Mouse (Mus musculus) midbrain, embryonic 15.5 days (tissue): Measurements from ENCODE around the gene Col23a1. TPM values are rescaled to one million over a fixed set of nuclear protein-coding genes. Genes with fewer than 3 reads are reported as not detected.

ENCODE experiments used
- ATAC-seq: fragments of 200-750 bp; cut with Nextera tagmentation; replicated peaks from 2 replicates; pipeline ENCODE4 v1.8.0; 2017; ENCODE audit warnings: moderate TSS enrichment
- H3K27ac ChIP-seq: fragments of 300-500 bp; sonication (generic); 2 replicates; pipeline ENCODE4 v1.5.1; 2015; ENCODE audit warnings: mild to moderate bottlenecking, inconsistent platforms
- H3K27me3 ChIP-seq: fragments of 300-500 bp; sonication (generic); replicated peaks from 2 replicates; pipeline ENCODE4 v1.6.1; 2015; ENCODE audit warnings: inconsistent platforms
- H3K36me3 ChIP-seq: fragments of 300-500 bp; sonication (generic); replicated peaks from 2 replicates; pipeline ENCODE4 v1.6.1; 2015; ENCODE audit warnings: inconsistent platforms
- H3K4me1 ChIP-seq: fragments of 300-500 bp; sonication (generic); 2 replicates; pipeline ENCODE4 v1.6.1; 2015; ENCODE audit warnings: inconsistent platforms
- H3K4me2 ChIP-seq: fragments of 300-500 bp; sonication (generic); 2 replicates; pipeline ENCODE4 v1.6.1; 2015; ENCODE audit warnings: inconsistent platforms, mild to moderate bottlenecking, moderate library complexity
- H3K4me3 ChIP-seq: fragments of 300-500 bp; sonication (generic); 2 replicates; pipeline ENCODE4 v1.5.1; 2015; ENCODE audit warnings: mild to moderate bottlenecking, inconsistent platforms
- H3K9ac ChIP-seq: fragments of 300-500 bp; sonication (generic); 2 replicates; pipeline ENCODE4 v1.6.1; 2015; ENCODE audit warnings: mild to moderate bottlenecking, inconsistent platforms
- H3K9me3 ChIP-seq: fragments of 300-500 bp; sonication (generic); 2 replicates; pipeline ENCODE4 v1.6.1; 2016; ENCODE audit warnings: inconsistent platforms
- WGBS: fragments of 180-500 bp; shearing (Covaris S2); methylation state at CpG from one replicate; pipeline ENCODE4 v1.1.7; 2015; ENCODE audit warnings: mixed read lengths; 5-methylcytosine and 5-hydroxymethylcytosine counted together
- polyA plus RNA-seq: library from polyadenylated mRNA; unstranded; fragments of >200 nt; fragmentation: Nextera tagmentation; extraction: Ambion mirVana; gene quantifications from 2 replicates; pipeline ENCODE4 v1.2.1, GENCODE M21; 2015

The Col23a1 gene
- polyA plus RNA-seq, 1 experiment from 2014 or later, result 6.1 TPM

DNA sequence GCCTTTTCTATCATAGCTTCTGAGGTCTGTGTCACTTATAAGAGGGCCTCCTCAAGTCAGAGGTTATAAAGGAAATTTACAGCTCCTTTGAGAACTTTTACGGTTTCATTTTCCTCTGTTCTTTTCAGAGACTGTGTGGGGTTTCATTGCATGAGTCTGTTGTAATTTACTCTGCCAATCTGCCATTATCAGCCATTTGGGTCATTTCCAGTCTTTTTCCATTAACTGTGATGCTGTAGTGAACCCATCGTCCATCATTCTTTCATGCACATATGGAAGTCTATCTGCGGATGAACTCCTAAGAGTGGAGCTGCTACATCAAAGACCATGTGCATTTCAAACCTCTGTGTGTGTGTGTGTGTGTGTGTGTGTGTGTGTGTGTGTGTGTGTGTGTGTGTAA, 192.5 kb downstream of the Col23a1 start:
- Histone ChIP-seq H3K9ac (no peak overlapping the region), H3K27ac (no peak overlapping the region), H3K4me3 (no peak overlapping the region), H3K36me3 (no peaks in the 10 kb centered on the region), H3K4me2 (no peak overlapping the region), H3K27me3 (no peaks in the 10 kb centered on the region), H3K4me1 (no peaks in the 10 kb centered on the region), H3K9me3 (no peaks in the 10 kb centered on the region)
- no peak for ATAC-seq
- 86% methylated on average over 3 of the region's 3 CpGs for WGBS

- no peak overlapping the region for H3K4me3 ChIP-seq
- no peak overlapping the region for H3K4me2 ChIP-seq
- H3K9me3 ChIP-seq, result no peaks in the 10 kb centered on the region
- H3K9ac ChIP-seq, result no peak overlapping the region
- 84% methylated on average over 8 of the region's 8 CpGs for WGBS
- no peak for ATAC-seq
- H3K27me3 ChIP-seq, result no peaks in the 10 kb centered on the region
- no peaks in the 10 kb centered on the region for H3K4me1 ChIP-seq
- H3K27ac ChIP-seq, result no peak overlapping the region
- H3K36me3 ChIP-seq, result no peaks in the 10 kb centered on the region
Measured at GRCm38 (mm10) chr11:51485051-51485521, 195.4 kb downstream of the Col23a1 start.

DNA sequence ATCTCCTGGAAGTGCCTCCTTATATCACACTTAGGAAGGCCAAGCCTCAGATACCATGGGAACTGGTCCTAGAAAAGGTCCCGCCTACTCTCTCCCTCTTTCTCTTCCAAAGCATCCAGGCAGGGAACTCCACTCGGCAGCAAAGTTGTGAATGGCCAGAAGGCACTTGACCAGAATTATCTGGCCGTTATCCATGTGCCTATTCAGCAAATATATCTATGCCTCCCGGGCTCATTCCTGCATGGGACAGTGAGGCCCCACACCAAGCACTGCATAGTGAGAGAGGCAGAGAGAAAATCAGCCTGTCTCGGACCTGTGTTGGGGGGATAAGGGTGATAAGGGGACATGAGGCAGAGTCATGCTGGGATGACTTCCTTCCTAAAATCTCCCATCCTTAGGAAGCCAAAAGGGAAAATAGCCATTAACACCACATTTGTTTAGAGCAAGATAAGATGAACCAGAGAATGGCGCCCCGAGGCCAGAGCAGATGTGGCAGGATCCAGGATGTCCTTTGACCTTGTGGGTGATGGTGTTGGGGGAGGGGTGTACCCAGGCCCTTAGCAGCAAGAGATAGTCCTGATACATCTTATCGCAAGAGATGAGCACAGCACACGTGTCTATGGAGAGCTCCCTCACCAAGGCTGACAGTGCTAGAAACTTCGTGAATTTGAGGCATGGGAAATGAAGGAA, 196.2 kb downstream of the Col23a1 start:
- no peak for ATAC-seq
- Histone ChIP-seq H3K4me2 (no peak overlapping the region), H3K36me3 (no peaks in the 10 kb centered on the region), H3K9me3 (no peaks in the 10 kb centered on the region), H3K9ac (no peak overlapping the region), H3K27ac (no peak overlapping the region), H3K4me1 (no peaks in the 10 kb centered on the region), H3K4me3 (no peak overlapping the region), H3K27me3 (no peaks in the 10 kb centered on the region)
- 71% methylated on average over 10 of the region's 10 CpGs for WGBS

DNA sequence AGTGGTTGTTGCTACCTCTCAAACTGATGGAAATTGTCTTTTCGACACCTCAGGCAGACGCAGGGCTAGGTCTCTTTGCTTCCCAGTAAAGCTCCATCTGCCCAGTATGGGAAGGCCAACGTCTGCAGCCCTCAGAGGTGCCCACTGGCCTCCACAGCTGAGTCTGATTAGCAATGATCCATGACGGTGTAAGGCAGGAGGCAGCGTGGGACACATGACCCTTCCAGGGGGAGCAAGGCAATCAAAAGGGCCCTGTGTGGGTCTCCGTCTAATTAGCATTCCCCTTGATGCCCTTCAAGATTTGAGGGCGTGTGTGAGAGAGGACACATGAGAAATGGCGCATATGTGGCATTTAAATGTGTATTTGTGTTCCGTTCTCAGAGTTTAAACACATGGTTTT, 199.1 kb downstream of the Col23a1 start:
- Histone ChIP-seq H3K9me3 (no peaks in the 10 kb centered on the region), H3K4me3 (no peak overlapping the region), H3K36me3 (no peaks in the 10 kb centered on the region), H3K4me2 (no peak overlapping the region), H3K4me1 (no peaks in the 10 kb centered on the region), H3K9ac (no peak overlapping the region), H3K27ac (no peak overlapping the region), H3K27me3 (no peaks in the 10 kb centered on the region)
- WGBS, result 52% methylated on average over 9 of the region's 9 CpGs
- ATAC-seq, result no peak

- no peaks in the 10 kb centered on the region for H3K27me3 ChIP-seq
- WGBS, result 85% methylated on average over 4 of the region's 4 CpGs
- no peak overlapping the region for H3K9ac ChIP-seq
- no peak for ATAC-seq
- H3K4me3 ChIP-seq, result no peak overlapping the region
- no peak overlapping the region for H3K4me2 ChIP-seq
- H3K9me3 ChIP-seq, result no peaks in the 10 kb centered on the region
- H3K4me1 ChIP-seq, result no peaks in the 10 kb centered on the region
- H3K36me3 ChIP-seq, result no peaks in the 10 kb centered on the region
- no peak overlapping the region for H3K27ac ChIP-seq
Measured at GRCm38 (mm10) chr11:51493421-51493820, 203.7 kb downstream of the Col23a1 start.

DNA sequence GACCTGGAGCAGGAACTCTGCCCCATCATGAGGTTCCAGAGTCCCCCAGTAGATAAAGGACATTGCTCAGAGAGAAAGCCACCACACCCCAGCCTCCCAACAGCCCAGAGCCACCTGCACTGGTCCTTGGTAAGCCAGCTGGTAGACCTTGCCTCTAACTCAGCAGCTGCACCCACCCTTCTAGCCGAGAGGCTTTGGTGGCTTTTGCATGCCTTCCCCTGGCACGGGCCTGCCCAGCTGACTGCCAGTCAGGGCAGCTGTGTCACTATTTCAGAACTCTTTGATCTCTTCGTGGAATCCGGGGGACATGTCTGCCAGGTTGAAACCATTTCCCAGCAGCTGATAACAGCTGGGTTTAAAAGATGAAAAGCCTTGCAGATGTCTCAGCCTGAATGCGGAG, 204.5 kb downstream of the Col23a1 start:
- Histone ChIP-seq H3K4me2 (no peak overlapping the region), H3K9ac (no peak overlapping the region), H3K27ac (no peak overlapping the region), H3K4me3 (no peak overlapping the region), H3K9me3 (no peaks in the 10 kb centered on the region), H3K4me1 (no peaks in the 10 kb centered on the region), H3K27me3 (no peaks in the 10 kb centered on the region), H3K36me3 (no peaks in the 10 kb centered on the region)
- WGBS, result 63% methylated on average over 5 of the region's 5 CpGs
- no peak for ATAC-seq

DNA sequence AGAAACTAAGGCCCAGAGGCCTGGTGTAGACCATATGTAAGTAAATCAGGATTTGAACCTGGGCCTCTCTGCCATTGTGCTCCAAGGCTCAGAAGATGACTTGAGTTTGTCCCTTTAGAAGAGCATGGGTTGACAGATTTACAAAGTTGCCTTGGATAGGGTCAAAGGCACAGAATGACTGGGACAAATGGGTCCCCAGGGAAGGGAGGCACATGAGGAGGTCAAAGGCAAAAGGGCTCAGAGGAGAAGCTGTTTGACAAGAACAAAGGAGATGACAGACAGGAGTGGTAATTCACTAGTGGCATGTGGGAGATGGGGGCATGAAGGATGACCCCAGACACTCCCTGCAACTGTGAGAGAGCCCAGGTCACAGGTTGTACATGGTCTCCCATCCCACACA, 210.1 kb downstream of the Col23a1 start:
- ATAC-seq, result no peak
- H3K9ac ChIP-seq, result no peak overlapping the region
- no peaks in the 10 kb centered on the region for H3K4me1 ChIP-seq
- H3K27me3 ChIP-seq, result no peaks in the 10 kb centered on the region
- H3K36me3 ChIP-seq, result no peaks in the 10 kb centered on the region
- H3K4me3 ChIP-seq, result no peak overlapping the region
- no peaks in the 10 kb centered on the region for H3K9me3 ChIP-seq
- H3K27ac ChIP-seq, result no peak overlapping the region
- no peak overlapping the region for H3K4me2 ChIP-seq

GRCm38 (mm10) chr11:51502431-51502851, 212.7 kb downstream of the Col23a1 start:
- Histone ChIP-seq H3K4me3 (no peak overlapping the region), H3K9me3 (no peaks in the 10 kb centered on the region), H3K27me3 (no peaks in the 10 kb centered on the region), H3K4me2 (no peak overlapping the region), H3K27ac (no peak overlapping the region), H3K9ac (no peak overlapping the region), H3K4me1 (no peaks in the 10 kb centered on the region), H3K36me3 (no peaks in the 10 kb centered on the region)
- ATAC-seq, result no peak
- WGBS, result 77% methylated on average over 10 of the region's 10 CpGs

DNA sequence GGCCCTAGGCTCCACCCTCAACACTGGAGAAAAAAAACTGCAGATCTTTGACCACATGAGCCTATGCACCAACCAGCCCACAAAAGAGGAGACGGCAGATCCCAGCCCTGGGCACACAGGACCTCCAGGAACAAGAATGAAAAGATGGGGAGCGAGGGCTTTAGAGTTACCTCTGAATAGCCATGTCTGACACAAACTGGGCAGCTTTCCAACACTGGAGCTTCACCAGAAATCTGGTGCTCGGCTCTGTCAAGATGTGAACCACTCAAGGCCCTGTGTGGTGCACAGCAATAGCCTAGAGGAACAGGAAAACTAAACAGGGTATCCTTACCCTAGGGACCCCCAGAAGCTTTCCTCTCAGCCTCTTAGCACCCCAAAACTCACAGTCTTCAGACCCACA, 215.2 kb downstream of the Col23a1 start:
- H3K4me1 ChIP-seq, result no peaks in the 10 kb centered on the region
- no peak for ATAC-seq
- WGBS, result 49% methylated on average over 3 of the region's 3 CpGs
- no peak overlapping the region for H3K9ac ChIP-seq
- no peak overlapping the region for H3K27ac ChIP-seq
- no peaks in the 10 kb centered on the region for H3K27me3 ChIP-seq
- no peaks in the 10 kb centered on the region for H3K36me3 ChIP-seq
- H3K4me3 ChIP-seq, result no peak overlapping the region
- no peak overlapping the region for H3K4me2 ChIP-seq
- no peaks in the 10 kb centered on the region for H3K9me3 ChIP-seq

GRCm38 (mm10) chr11:51508053-51508452, 218.3 kb downstream of the Col23a1 start:
- 64% methylated on average over 6 of the region's 6 CpGs for WGBS

DNA sequence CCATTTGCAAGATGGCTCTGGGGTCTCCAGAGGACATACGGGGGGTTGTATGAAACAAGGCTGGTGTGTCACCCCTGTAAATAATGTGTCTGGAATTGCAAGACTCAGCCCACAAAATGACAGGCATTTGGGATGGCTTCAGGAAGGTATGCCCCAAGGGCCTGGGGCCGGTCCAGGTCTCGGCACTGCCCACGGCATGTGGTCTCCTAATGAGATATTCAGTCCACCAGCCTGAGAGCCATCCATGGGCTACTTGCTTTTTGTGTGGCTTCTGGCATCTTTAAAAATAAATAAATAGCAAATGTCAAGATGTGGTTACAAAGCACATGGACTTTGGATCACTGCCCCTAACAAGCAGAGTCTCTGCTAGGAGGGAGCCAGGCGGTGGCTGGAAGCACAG, 219.5 kb downstream of the Col23a1 start:
- Histone ChIP-seq H3K4me1 (no peaks in the 10 kb centered on the region), H3K4me2 (no peak overlapping the region), H3K9ac (no peak overlapping the region), H3K4me3 (no peak overlapping the region), H3K27ac (no peak overlapping the region), H3K36me3 (no peaks in the 10 kb centered on the region), H3K9me3 (no peaks in the 10 kb centered on the region), H3K27me3 (no peaks in the 10 kb centered on the region)
- no peak for ATAC-seq
- 81% methylated on average over 5 of the region's 5 CpGs for WGBS

More at GRCm38 (mm10) chr11:51508053-51508452, 218.3 kb downstream of the Col23a1 start:
- no peaks in the 10 kb centered on the region for H3K27me3 ChIP-seq
- H3K4me2 ChIP-seq, result no peak overlapping the region
- H3K9me3 ChIP-seq, result no peaks in the 10 kb centered on the region
- no peak overlapping the region for H3K4me3 ChIP-seq
- H3K9ac ChIP-seq, result no peak overlapping the region
- no peak for ATAC-seq
- no peak overlapping the region for H3K27ac ChIP-seq
- no peaks in the 10 kb centered on the region for H3K36me3 ChIP-seq
- no peaks in the 10 kb centered on the region for H3K4me1 ChIP-seq

- Histone ChIP-seq H3K9ac (no peak overlapping the region), H3K4me1 (no peaks in the 10 kb centered on the region), H3K27ac (no peak overlapping the region), H3K4me2 (no peak overlapping the region), H3K36me3 (no peaks in the 10 kb centered on the region), H3K27me3 (no peaks in the 10 kb centered on the region), H3K9me3 (no peaks in the 10 kb centered on the region), H3K4me3 (no peak overlapping the region)
- no peak for ATAC-seq
- 91% methylated on average over 6 of the region's 6 CpGs for WGBS
Measured at GRCm38 (mm10) chr11:51513019-51513418, 223.3 kb downstream of the Col23a1 start.

DNA sequence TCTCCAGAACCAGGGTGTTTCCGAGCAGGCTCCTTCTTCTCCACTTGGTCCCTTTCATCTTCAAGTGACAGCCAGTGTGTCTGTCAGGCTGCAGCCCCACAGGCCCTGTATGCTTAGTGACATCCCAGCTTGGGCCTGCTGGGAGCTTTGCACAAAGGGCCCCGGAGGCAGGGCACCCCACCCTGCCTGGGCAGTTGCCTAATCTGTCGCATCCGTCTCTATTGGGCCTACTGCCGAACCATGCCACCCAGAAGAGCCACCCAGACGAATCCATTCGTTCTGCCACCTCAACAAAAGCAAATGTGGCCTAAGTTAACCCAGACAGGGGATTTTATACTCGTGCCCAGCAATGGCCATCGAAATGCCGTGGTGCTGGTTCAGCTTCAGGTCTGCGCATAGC, 225.6 kb downstream of the Col23a1 start:
- ATAC-seq, result no peak
- H3K36me3 ChIP-seq, result no peaks in the 10 kb centered on the region

More for the DNA sequence above, 225.6 kb downstream of the Col23a1 start:
- Histone ChIP-seq H3K27ac (no peak overlapping the region), H3K9me3 (no peaks in the 10 kb centered on the region), H3K4me3 (no peak overlapping the region), H3K27me3 (no peaks in the 10 kb centered on the region), H3K9ac (no peak overlapping the region), H3K4me2 (no peak overlapping the region), H3K4me1 (no peaks in the 10 kb centered on the region)
- WGBS, result 67% methylated on average over 11 of the region's 11 CpGs
